Mouse (Mus musculus) midbrain, embryonic 11.5 days (tissue): ENCODE results near the gene Ppp1r13l. TPM values are rescaled to one million over a fixed set of nuclear protein-coding genes. Genes with fewer than 3 reads are reported as not detected.
A peak's percentile ranks its signal among the peaks of the same experiment; 100 is the strongest.

Experiments
- ATAC-seq: fragments of 200-750 bp; cut with Nextera tagmentation; 2 replicates; pipeline ENCODE4 v1.8.0; 2017; ENCODE audit warnings: moderate TSS enrichment, moderate library complexity; ENCODE audit not compliant: low FRiP score
- DNase-seq: peaks from one replicate; pipeline ENCODE4 v3.0.0; 2015; ENCODE audit warnings: low spot score; ENCODE audit errors: missing footprints
- H3K27ac ChIP-seq: fragments of 300-500 bp; sonication (generic); 2 replicates; pipeline ENCODE4 v1.5.1; 2014; ENCODE audit warnings: low read depth, low read length
- H3K27me3 ChIP-seq: fragments of 300-500 bp; sonication (generic); 2 replicates; pipeline ENCODE4 v1.6.1; 2014; ENCODE audit warnings: mild to moderate bottlenecking, low read length, moderate library complexity, mixed read lengths; ENCODE audit not compliant: control insufficient read depth, insufficient read depth
- H3K36me3 ChIP-seq: fragments of 300-500 bp; sonication (generic); 2 replicates; pipeline ENCODE4 v1.6.1; 2014; ENCODE audit warnings: mild to moderate bottlenecking, low read length, moderate library complexity, mixed read lengths; ENCODE audit not compliant: control insufficient read depth, insufficient read depth
- H3K4me1 ChIP-seq: fragments of 300-500 bp; sonication (generic); 2 replicates; pipeline ENCODE4 v1.6.1; 2014; ENCODE audit warnings: low read length; ENCODE audit not compliant: control insufficient read depth, insufficient read depth
- H3K4me2 ChIP-seq: fragments of 300-500 bp; sonication (generic); 2 replicates; pipeline ENCODE4 v1.6.1; 2014; ENCODE audit warnings: mild to moderate bottlenecking, moderate library complexity
- H3K4me3 ChIP-seq: fragments of 300-500 bp; sonication (generic); 2 replicates; pipeline ENCODE4 v1.5.1; 2014; ENCODE audit warnings: low read depth, low read length
- H3K9ac ChIP-seq: fragments of 300-500 bp; sonication (generic); 2 replicates; pipeline ENCODE4 v1.6.1; 2014; ENCODE audit warnings: low read length
- H3K9me3 ChIP-seq: fragments of 300-500 bp; sonication (generic); 2 replicates; pipeline ENCODE4 v1.6.1; 2016; ENCODE audit warnings: low read length; ENCODE audit not compliant: control insufficient read depth
- WGBS: fragments of 180-500 bp; shearing (Covaris S2); extraction: QIAGEN DNeasy Blood & Tissue Kit; methylation state at CpG from one replicate; pipeline ENCODE4 v1.1.7; 2014; 5-methylcytosine and 5-hydroxymethylcytosine counted together
- polyA plus RNA-seq: library from polyadenylated mRNA; unstranded; fragments of >200 nt; fragmentation: Nextera tagmentation; extraction: Ambion mirVana; gene quantifications from 2 replicates; pipeline ENCODE4 v1.2.1, GENCODE M21; 2014

Gene Ppp1r13l
- polyA plus RNA-seq, 1 experiment from 2014 or later, result 3.0 TPM

GRCm38 (mm10) chr7:19319906-19320305, 39.6 kb upstream of the Ppp1r13l start:
- peaks cover 2% of the 10 kb centered on the region for H3K27me3 ChIP-seq
- peaks cover 12% of the 10 kb centered on the region for H3K4me1 ChIP-seq
- no peaks in the 10 kb centered on the region for H3K9me3 ChIP-seq
- peak overlapping the region; percentile 42; the same call in 1 of the 2 replicates for H3K9ac ChIP-seq
- ATAC-seq (peak; percentile 95), DNase-seq (peak; percentile 100)
- WGBS, result under 1% methylated on average over 38 of the region's 41 CpGs
- H3K4me3 ChIP-seq, result peak overlapping the region; percentile 38
- peak overlapping the region; percentile 72 for H3K4me2 ChIP-seq
- H3K36me3 ChIP-seq, result no peaks in the 10 kb centered on the region
- H3K27ac ChIP-seq, result no peak overlapping the region

GRCm38 (mm10) chr7:19320637-19321036, 38.9 kb upstream of the Ppp1r13l start:
- WGBS, result 52% methylated on average over 7 of the region's 7 CpGs
- no peaks in the 10 kb centered on the region for H3K36me3 ChIP-seq
- no peak for ATAC-seq
- no peaks in the 10 kb centered on the region for H3K9me3 ChIP-seq
- no peak overlapping the region for H3K4me3 ChIP-seq
- DNase-seq, result peak; percentile 41
- peak overlapping the region; percentile 72 for H3K4me2 ChIP-seq
- peaks cover 2% of the 10 kb centered on the region; the same call in 1 of the 2 replicates for H3K27me3 ChIP-seq
- H3K4me1 ChIP-seq, result peaks cover 12% of the 10 kb centered on the region
- H3K9ac ChIP-seq, result 0 out of 2 replicates have a peak overlapping the region, but pooled peaks have one; percentile 16
- no peak overlapping the region for H3K27ac ChIP-seq

GRCm38 (mm10) chr7:19321464-19321863, 38.1 kb upstream of the Ppp1r13l start:
- H3K9ac ChIP-seq, result no peak overlapping the region
- ATAC-seq (no peak), DNase-seq (peak; percentile 68)
- no peaks in the 10 kb centered on the region for H3K9me3 ChIP-seq
- WGBS, result 61% methylated on average over 5 of the region's 5 CpGs
- no peak overlapping the region for H3K4me2 ChIP-seq
- H3K4me1 ChIP-seq, result peaks cover 14% of the 10 kb centered on the region
- H3K27ac ChIP-seq, result no peak overlapping the region
- H3K27me3 ChIP-seq, result peaks cover 2% of the 10 kb centered on the region; the same call in 1 of the 2 replicates
- H3K36me3 ChIP-seq, result no peaks in the 10 kb centered on the region
- H3K4me3 ChIP-seq, result no peak overlapping the region

- Histone ChIP-seq H3K4me3 (no peak overlapping the region), H3K9me3 (no peaks in the 10 kb centered on the region), H3K27me3 (peaks cover 2% of the 10 kb centered on the region; the same call in 1 of the 2 replicates), H3K4me1 (peaks cover 19% of the 10 kb centered on the region), H3K4me2 (no peak overlapping the region), H3K9ac (no peak overlapping the region), H3K36me3 (no peaks in the 10 kb centered on the region), H3K27ac (no peak overlapping the region)
- DNase-seq (peak; percentile 57), ATAC-seq (no peak)
- WGBS, result 64% methylated on average over 9 of the region's 9 CpGs
Measured at GRCm38 (mm10) chr7:19322489-19322888, 37.1 kb upstream of the Ppp1r13l start.

- Histone ChIP-seq H3K4me1 (peaks cover 19% of the 10 kb centered on the region), H3K27ac (no peak overlapping the region), H3K4me3 (no peak overlapping the region), H3K27me3 (peaks cover 1% of the 10 kb centered on the region; the same call in 1 of the 2 replicates), H3K36me3 (no peaks in the 10 kb centered on the region), H3K9me3 (no peaks in the 10 kb centered on the region), H3K4me2 (no peak overlapping the region), H3K9ac (no peak overlapping the region)
- 86% methylated on average over 11 of the region's 11 CpGs for WGBS
- no peak for ATAC-seq
- DNase-seq, result no peak
Measured at GRCm38 (mm10) chr7:19324221-19324620, 35.3 kb upstream of the Ppp1r13l start.

- no peak overlapping the region for H3K4me2 ChIP-seq
- H3K27ac ChIP-seq, result no peak overlapping the region
- H3K4me3 ChIP-seq, result no peak overlapping the region
- WGBS, result 76% methylated on average over 21 of the region's 21 CpGs
- no peaks in the 10 kb centered on the region for H3K9me3 ChIP-seq
- peaks cover 10% of the 10 kb centered on the region; the same call in 1 of the 2 replicates for H3K4me1 ChIP-seq
- no peak overlapping the region for H3K9ac ChIP-seq
- no peaks in the 10 kb centered on the region for H3K27me3 ChIP-seq
- no peaks in the 10 kb centered on the region for H3K36me3 ChIP-seq
- DNase-seq (no peak), ATAC-seq (no peak)
Measured at GRCm38 (mm10) chr7:19325262-19326199, 34.0 kb upstream of the Ppp1r13l start.

GRCm38 (mm10) chr7:19326359-19326758, 33.2 kb upstream of the Ppp1r13l start:
- Histone ChIP-seq H3K4me2 (peak overlapping the region; percentile 53), H3K27ac (no peak overlapping the region), H3K27me3 (no peaks in the 10 kb centered on the region), H3K9me3 (no peaks in the 10 kb centered on the region), H3K36me3 (no peaks in the 10 kb centered on the region), H3K9ac (peak overlapping the region; percentile 48; the same call in 1 of the 2 replicates), H3K4me3 (peak overlapping the region; percentile 26), H3K4me1 (peaks cover 10% of the 10 kb centered on the region; the same call in 1 of the 2 replicates)
- peak; percentile 84 for ATAC-seq
- peak; percentile 98 for DNase-seq
- under 1% methylated on average over 16 of the region's 20 CpGs for WGBS

GRCm38 (mm10) chr7:19327128-19327527, 32.4 kb upstream of the Ppp1r13l start:
- H3K36me3 ChIP-seq, result no peaks in the 10 kb centered on the region
- no peaks in the 10 kb centered on the region for H3K27me3 ChIP-seq
- WGBS, result under 1% methylated on average over 22 of the region's 22 CpGs
- H3K4me1 ChIP-seq, result peaks cover 10% of the 10 kb centered on the region; the same call in 1 of the 2 replicates
- H3K9me3 ChIP-seq, result no peaks in the 10 kb centered on the region
- DNase-seq (peak; percentile 98), ATAC-seq (peak; percentile 72)
- H3K27ac ChIP-seq, result peak overlapping the region; percentile 1; the same call in 1 of the 2 replicates
- peak overlapping the region; percentile 53 for H3K4me2 ChIP-seq
- peak overlapping the region; percentile 48; the same call in 1 of the 2 replicates for H3K9ac ChIP-seq
- H3K4me3 ChIP-seq, result peak overlapping the region; percentile 26

GRCm38 (mm10) chr7:19327782-19328181, 31.8 kb upstream of the Ppp1r13l start:
- Histone ChIP-seq H3K27ac (no peak overlapping the region), H3K27me3 (no peaks in the 10 kb centered on the region), H3K9ac (no peak overlapping the region), H3K4me3 (no peak overlapping the region), H3K4me1 (peaks cover 10% of the 10 kb centered on the region; the same call in 1 of the 2 replicates), H3K36me3 (no peaks in the 10 kb centered on the region), H3K4me2 (no peak overlapping the region), H3K9me3 (no peaks in the 10 kb centered on the region)
- DNase-seq, result no peak
- WGBS, result 77% methylated on average over 5 of the region's 5 CpGs
- no peak for ATAC-seq
